Mouse (Mus musculus) mammary gland, adult 2 months (tissue): ENCODE measurements around the gene Sgcg. TPM values are rescaled to one million over a fixed set of nuclear protein-coding genes. Genes with fewer than 3 reads are reported as not detected.

ENCODE experiments used
- polyA plus RNA-seq: library from polyadenylated mRNA; depleted of rRNA; stranded (reverse); fragments of >200 nt; gene quantifications from 2 replicates; pipeline ENCODE4 v1.2.3, GENCODE M21; 2012; ENCODE audit warnings: low replicate concordance; rRNA removed

Sgcg gene
- 0.06 and 22.2 TPM in 2 replicates for polyA plus RNA-seq

DNA sequence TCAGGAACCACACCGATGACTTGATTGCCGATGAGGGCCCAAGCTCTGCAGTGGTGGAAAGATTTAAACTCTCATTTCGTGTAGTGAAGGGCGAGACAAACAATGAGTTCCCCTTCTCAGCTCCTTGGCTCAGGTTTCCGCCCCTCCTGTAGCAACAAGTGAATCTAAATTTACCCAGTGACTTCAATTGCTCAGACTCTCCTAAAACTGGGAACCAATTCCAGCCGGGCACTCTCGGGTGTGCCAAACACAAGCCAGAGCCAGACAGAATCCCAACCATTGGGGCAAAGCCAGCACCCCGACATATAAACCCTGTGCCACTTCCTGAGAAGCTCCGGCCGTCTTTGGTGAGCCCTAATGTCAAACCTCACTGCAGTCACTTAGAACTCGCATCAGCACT, at the start of gene Sgcg:
Gene Sgcg (minus strand): TSS at position 139 of the 400 bp plus-strand sequence.

Other genes starting within 250 kb of the Sgcg start
- 4.9 and 10.2 TPM in 2 replicates for gene Tnfrsf19, start 212.0 kb downstream of the Sgcg start, polyA plus RNA-seq
- 0.76 and 1.5 TPM in 2 replicates for gene Sacs, start 120.0 kb downstream of the Sgcg start, polyA plus RNA-seq
- 2.3 and 3.6 TPM in 2 replicates for gene Arl11, start 51.3 kb upstream of the Sgcg start, polyA plus RNA-seq
- 1.6 and 2.8 TPM in 2 replicates for gene Ebpl, start 101.9 kb upstream of the Sgcg start, polyA plus RNA-seq
- 4.9 and 20.5 TPM in 2 replicates for gene Kpna3, start 181.4 kb upstream of the Sgcg start, polyA plus RNA-seq